Mouse (Mus musculus) MEL (cell line): ENCODE measurements at regions not wholly inside any gene's neighbourhood (a gene's known extent, or its start where the extent isn't known, plus 50 kb on each side); places are given as distances from the start of the nearest gene placed in this dataset.

Experiments
- CHD2 ChIP-seq: IDR thresholded peaks from 2 replicates; pipeline ENCODE4 v1.6.1; 2011; ENCODE audit warnings: low read length, improper control_type of control experiment
- GATA1 ChIP-seq: IDR thresholded peaks from 2 replicates; pipeline ENCODE4 v1.6.1; 2011; ENCODE audit warnings: low read depth, low read length, improper control_type of control experiment
- SIN3A ChIP-seq: IDR thresholded peaks from 2 replicates; pipeline ENCODE4 v1.6.1; 2012; ENCODE audit warnings: low read length, improper control_type of control experiment, inconsistent platforms

DNA sequence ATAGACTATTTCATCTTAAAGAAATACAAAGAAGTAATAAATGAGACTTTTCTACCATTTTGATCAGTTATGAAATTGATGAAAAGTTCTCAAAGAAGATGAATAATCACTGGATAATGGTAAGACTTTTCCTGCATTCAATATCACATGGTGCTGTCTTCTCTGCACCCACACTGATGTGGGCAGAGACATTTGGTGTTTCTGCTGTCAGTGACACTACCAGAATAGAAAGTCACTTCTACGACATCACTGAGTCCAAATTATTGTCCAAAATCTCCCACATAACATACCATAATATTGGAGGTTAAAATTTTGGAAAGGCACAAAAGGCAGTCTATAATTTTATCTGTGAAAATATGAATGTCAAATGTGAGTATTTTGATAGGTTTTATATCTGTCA is 344.8 kb downstream of the Gm21833 start:
- TF ChIP-seq CHD2 (no peak), SIN3A (no peak), GATA1 (no peak)
